Mouse (Mus musculus): ENCODE data around the gene Ddi1.

Gene Ddi1

DNA sequence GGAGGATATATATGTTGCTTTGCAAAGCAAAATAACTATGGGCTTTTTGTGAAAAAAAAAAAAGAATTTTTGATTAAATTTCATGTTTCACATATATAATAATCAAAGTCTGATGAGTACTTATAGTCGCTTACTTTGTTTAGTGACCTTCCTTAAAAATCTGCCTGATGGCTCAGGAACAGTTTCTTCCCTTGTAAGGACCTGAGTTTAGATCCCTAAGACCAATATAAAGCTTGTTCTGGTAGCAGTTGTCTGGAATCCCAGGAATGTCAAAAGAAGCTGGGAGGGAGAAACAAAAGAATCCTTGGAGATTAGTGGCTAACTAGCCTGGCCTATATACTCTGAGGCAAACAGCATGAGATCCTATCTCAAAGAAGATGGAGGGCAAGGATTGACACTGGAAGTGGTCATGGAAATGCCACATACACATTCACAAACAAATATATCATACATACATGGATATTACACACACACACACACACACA, at the start of gene Ddi1:
Gene Ddi1 (minus strand): TSS at position 51 of the 485 bp plus-strand sequence.
- TF ChIP-seq POU5F1 (IDR thresholded peaks at IDR 0.05; ENCODE audit: borderline replicate concordance, low read length) (no peak), NANOG (IDR thresholded peaks at IDR 0.05; ENCODE audit: borderline replicate concordance, low read length) (no peak), CTCF (conservative IDR thresholded peaks at IDR 0.05; ENCODE audit: low read length) (no peak)
- Histone ChIP-seq H3K4me3 (replicated peaks; ENCODE audit: low read length) (no peak within 1 kb of the TSS), H3K4me1 (replicated peaks; ENCODE audit: low read depth, low read length) (no peaks in the 10 kb centered on the region), H3K27me3 (ENCODE audit: insufficient read depth, low read length) (no peaks in the 10 kb centered on the region), H3K9me3 (ENCODE audit: low read length) (no peaks in the 10 kb centered on the region), H3K36me3 (ENCODE audit: insufficient read depth, low read length) (no peaks in the 10 kb centered on the region)

DNA sequence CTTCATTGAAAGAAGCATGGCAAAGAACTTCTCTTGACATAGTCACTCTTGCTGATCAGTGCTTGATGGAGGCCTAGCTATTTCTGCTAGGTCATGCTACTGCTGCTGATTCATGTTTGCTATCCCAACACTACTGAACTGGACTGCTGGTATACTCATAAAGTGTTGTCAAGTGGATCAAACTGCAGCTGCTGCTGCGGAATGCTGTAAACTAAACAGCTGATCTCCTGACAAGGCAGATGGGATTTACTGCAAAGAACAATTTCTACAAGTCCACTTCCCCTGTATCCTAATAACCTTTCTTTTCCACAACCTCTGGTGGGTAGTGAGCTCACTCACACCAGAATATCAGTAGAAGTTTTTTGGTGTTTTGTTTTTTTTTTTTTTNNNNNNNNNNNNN, 47.5 kb upstream of the Ddi1 start:
- Histone ChIP-seq H3K9me3 (ENCODE audit: low read length) (no peaks in the 10 kb centered on the region), H3K36me3 (ENCODE audit: insufficient read depth, low read length) (no peaks in the 10 kb centered on the region), H3K27me3 (ENCODE audit: insufficient read depth, low read length) (no peaks in the 10 kb centered on the region), H3K4me3 (replicated peaks; ENCODE audit: low read length) (no peak overlapping the region), H3K4me1 (replicated peaks; ENCODE audit: low read depth, low read length) (no peaks in the 10 kb centered on the region)
- TF ChIP-seq CTCF (conservative IDR thresholded peaks at IDR 0.05; ENCODE audit: low read length) (no peak), NANOG (IDR thresholded peaks at IDR 0.05; ENCODE audit: borderline replicate concordance, low read length) (no peak), POU5F1 (IDR thresholded peaks at IDR 0.05; ENCODE audit: borderline replicate concordance, low read length) (no peak)

DNA sequence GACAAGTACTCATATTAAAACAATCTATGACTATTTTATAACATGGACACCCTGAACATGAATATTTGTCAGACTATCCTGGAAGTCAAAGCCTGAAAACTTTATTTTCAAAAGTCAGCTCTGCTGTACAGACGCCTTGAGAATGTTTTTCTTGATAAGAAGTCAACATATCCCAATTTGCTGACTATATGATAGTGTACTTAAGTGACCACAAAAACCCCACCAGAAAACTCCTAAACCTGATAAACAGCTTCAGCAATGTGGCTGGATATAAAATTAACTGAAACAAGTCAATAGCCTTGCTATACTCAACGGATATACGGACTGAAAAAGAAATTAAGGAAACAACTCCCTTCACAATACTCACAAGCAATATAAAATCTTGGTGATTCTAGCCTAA, 36.2 kb upstream of the Ddi1 start:
- no peaks in the 10 kb centered on the region for H3K9me3 ChIP-seq (ENCODE audit: low read length)
- no peaks in the 10 kb centered on the region for H3K27me3 ChIP-seq (ENCODE audit: insufficient read depth, low read length)
- no peaks in the 10 kb centered on the region for H3K36me3 ChIP-seq (ENCODE audit: insufficient read depth, low read length)
- no peak overlapping the region for H3K4me3 ChIP-seq (replicated peaks; ENCODE audit: low read length)
- no peak for TF ChIP-seq CTCF (conservative IDR thresholded peaks at IDR 0.05; ENCODE audit: low read length)
- TF ChIP-seq POU5F1 (IDR thresholded peaks at IDR 0.05; ENCODE audit: borderline replicate concordance, low read length), result no peak
- TF ChIP-seq NANOG (IDR thresholded peaks at IDR 0.05; ENCODE audit: borderline replicate concordance, low read length), result no peak
- no peaks in the 10 kb centered on the region for H3K4me1 ChIP-seq (replicated peaks; ENCODE audit: low read depth, low read length)

DNA sequence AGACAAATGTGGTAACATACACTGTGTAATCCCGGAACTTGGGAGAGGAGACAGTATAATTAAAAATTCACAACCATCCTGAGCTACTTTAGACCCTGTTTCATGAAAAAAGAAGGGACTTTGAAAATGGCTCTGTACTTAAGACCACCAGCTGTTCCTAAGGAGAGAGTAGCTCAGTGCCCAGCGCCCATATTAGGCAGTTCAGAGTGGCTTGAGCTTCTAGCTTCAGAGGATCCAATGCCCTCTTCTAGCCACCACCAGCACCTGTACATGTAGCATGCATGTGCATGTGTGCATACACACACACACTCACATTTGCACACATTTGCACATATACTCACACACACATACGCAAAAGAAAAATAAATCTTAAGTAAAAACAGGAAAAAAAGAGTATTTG, 34.9 kb upstream of the Ddi1 start:
- Histone ChIP-seq H3K9me3 (ENCODE audit: low read length) (no peaks in the 10 kb centered on the region), H3K27me3 (ENCODE audit: insufficient read depth, low read length) (no peaks in the 10 kb centered on the region), H3K4me1 (replicated peaks; ENCODE audit: low read depth, low read length) (no peaks in the 10 kb centered on the region), H3K4me3 (replicated peaks; ENCODE audit: low read length) (no peak overlapping the region), H3K36me3 (ENCODE audit: insufficient read depth, low read length) (no peaks in the 10 kb centered on the region)
- TF ChIP-seq POU5F1 (IDR thresholded peaks at IDR 0.05; ENCODE audit: borderline replicate concordance, low read length), result no peak
- TF ChIP-seq NANOG (IDR thresholded peaks at IDR 0.05; ENCODE audit: borderline replicate concordance, low read length), result no peak
- TF ChIP-seq CTCF (conservative IDR thresholded peaks at IDR 0.05; ENCODE audit: low read length), result no peak

DNA sequence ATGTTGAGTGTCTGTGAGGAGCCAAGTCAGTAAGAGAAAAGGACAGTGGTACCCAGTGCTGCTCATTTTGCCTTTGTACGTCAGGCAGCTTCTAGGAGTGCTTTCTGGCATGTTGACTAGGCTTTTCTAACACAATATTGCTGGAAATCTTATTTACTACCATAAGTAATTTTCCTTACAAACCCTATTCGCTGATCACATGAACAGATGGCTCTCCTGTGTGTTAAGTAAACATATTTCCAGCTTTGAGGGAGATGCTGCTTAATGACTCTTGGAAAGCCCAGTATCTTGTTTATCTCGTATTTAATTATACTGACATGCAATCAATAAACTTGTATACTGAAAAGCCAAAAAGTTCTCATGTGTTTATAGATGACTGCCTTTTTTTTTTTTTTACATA, 32.4 kb upstream of the Ddi1 start:
- Histone ChIP-seq H3K4me1 (replicated peaks; ENCODE audit: low read depth, low read length) (no peaks in the 10 kb centered on the region), H3K36me3 (ENCODE audit: insufficient read depth, low read length) (no peaks in the 10 kb centered on the region), H3K27me3 (ENCODE audit: insufficient read depth, low read length) (no peaks in the 10 kb centered on the region), H3K4me3 (replicated peaks; ENCODE audit: low read length) (no peak overlapping the region), H3K9me3 (ENCODE audit: low read length) (no peaks in the 10 kb centered on the region)
- TF ChIP-seq CTCF (conservative IDR thresholded peaks at IDR 0.05; ENCODE audit: low read length) (no peak), POU5F1 (IDR thresholded peaks at IDR 0.05; ENCODE audit: borderline replicate concordance, low read length) (no peak), NANOG (IDR thresholded peaks at IDR 0.05; ENCODE audit: borderline replicate concordance, low read length) (no peak)

DNA sequence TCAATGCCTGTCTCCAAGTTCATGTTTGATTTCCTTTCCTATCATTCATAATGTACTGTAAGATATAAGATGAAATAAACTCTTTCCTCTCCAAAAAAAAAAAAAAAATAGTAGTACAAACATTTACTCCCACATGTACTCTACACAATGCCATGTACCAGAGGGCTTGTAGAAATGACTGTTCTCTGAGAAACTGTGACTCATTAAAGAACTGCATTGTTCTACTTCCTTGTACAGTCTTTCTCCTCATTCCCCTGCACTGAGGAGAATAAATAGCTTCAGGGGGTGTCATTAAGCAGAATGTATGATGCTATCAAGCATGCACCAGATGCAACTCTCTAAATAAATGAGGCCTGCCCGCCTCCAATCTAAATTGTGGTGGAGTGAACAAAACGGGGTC, 28.9 kb upstream of the Ddi1 start:
- H3K27me3 ChIP-seq (ENCODE audit: insufficient read depth, low read length), result no peaks in the 10 kb centered on the region
- H3K36me3 ChIP-seq (ENCODE audit: insufficient read depth, low read length), result no peaks in the 10 kb centered on the region
- no peaks in the 10 kb centered on the region for H3K4me1 ChIP-seq (replicated peaks; ENCODE audit: low read depth, low read length)
- H3K9me3 ChIP-seq (ENCODE audit: low read length), result no peaks in the 10 kb centered on the region
- no peak for TF ChIP-seq CTCF (conservative IDR thresholded peaks at IDR 0.05; ENCODE audit: low read length)
- no peak for TF ChIP-seq POU5F1 (IDR thresholded peaks at IDR 0.05; ENCODE audit: borderline replicate concordance, low read length)
- TF ChIP-seq NANOG (IDR thresholded peaks at IDR 0.05; ENCODE audit: borderline replicate concordance, low read length), result no peak
- no peak overlapping the region for H3K4me3 ChIP-seq (replicated peaks; ENCODE audit: low read length)

DNA sequence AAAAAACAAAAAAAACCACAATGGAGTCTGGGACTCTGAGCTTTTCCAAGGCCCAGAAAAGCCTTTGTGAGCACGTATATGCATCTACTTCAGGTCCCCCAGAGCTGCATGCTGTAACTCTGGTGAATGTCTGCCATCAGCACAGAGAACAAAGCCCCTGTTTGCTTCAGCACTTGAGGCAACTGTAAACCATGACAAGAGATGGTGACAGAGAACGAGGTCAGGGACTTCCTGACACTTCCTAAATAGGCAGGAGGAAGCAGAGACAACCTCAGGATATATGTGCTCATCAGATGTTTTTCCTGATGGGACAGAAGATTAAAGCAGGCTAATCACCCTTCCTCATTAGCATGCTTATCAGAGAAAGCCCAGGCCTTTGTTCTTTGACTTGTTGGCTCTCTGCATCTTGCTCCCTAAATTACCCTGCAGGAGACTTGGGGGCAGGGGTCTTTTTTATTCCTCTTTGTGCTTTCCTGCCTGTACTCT, 19.6 kb upstream of the Ddi1 start:
- H3K4me3 ChIP-seq (replicated peaks; ENCODE audit: low read length), result no peak overlapping the region
- H3K9me3 ChIP-seq (ENCODE audit: low read length), result no peaks in the 10 kb centered on the region
- TF ChIP-seq NANOG (IDR thresholded peaks at IDR 0.05; ENCODE audit: borderline replicate concordance, low read length) (no peak), CTCF (conservative IDR thresholded peaks at IDR 0.05; ENCODE audit: low read length) (no peak), POU5F1 (IDR thresholded peaks at IDR 0.05; ENCODE audit: borderline replicate concordance, low read length) (no peak)
- no peaks in the 10 kb centered on the region for H3K27me3 ChIP-seq (ENCODE audit: insufficient read depth, low read length)
- H3K36me3 ChIP-seq (ENCODE audit: insufficient read depth, low read length), result no peaks in the 10 kb centered on the region
- H3K4me1 ChIP-seq (replicated peaks; ENCODE audit: low read depth, low read length), result peaks cover 21% of the 10 kb centered on the region

DNA sequence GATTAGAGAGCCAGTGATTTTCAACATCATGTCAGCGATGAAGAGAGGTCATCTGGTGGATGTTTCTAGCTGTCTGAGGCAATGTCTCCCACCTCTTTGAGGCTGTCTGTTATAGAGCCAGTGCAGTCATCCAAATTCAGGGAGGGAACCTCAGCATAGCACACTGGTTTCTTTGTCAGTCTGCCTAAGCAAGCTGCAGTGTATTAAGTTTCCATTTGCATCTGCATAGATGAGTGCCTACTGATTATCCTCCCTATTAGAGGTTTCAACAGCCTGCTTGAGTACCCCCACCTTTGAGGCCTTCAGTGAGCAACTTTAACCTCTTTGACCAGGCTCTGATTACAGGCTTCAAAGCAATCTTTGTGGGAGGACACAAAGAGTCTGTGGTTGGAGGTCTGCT, 17.1 kb upstream of the Ddi1 start:
- Histone ChIP-seq H3K36me3 (ENCODE audit: insufficient read depth, low read length) (no peaks in the 10 kb centered on the region), H3K4me3 (replicated peaks; ENCODE audit: low read length) (no peak overlapping the region), H3K9me3 (ENCODE audit: low read length) (no peaks in the 10 kb centered on the region), H3K27me3 (ENCODE audit: insufficient read depth, low read length) (no peaks in the 10 kb centered on the region), H3K4me1 (replicated peaks; ENCODE audit: low read depth, low read length) (peaks cover 21% of the 10 kb centered on the region)
- TF ChIP-seq NANOG (IDR thresholded peaks at IDR 0.05; ENCODE audit: borderline replicate concordance, low read length) (peak; percentile 36; the same call in 1 of the 2 replicates), POU5F1 (IDR thresholded peaks at IDR 0.05; ENCODE audit: borderline replicate concordance, low read length) (no peak), CTCF (conservative IDR thresholded peaks at IDR 0.05; ENCODE audit: low read length) (no peak)

DNA sequence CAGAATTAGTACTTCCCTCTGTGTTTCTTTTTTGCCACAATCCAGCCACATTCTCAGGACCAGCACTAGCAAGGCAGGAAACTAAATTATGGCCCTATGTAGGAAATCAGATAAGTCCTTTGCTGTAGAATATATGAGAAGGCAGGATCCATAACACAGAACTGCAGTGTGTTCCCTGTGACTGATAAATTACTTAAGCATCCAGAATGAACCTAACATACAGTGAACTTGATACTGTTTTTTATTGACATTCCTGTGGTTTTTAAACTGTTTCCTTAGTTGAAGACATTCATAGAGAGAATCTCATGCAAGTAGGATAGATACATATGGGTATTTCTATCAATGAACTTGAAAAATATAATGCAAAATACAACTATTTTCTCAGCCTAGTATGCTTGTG, 7.9 kb upstream of the Ddi1 start:
- Histone ChIP-seq H3K9me3 (ENCODE audit: low read length) (no peaks in the 10 kb centered on the region), H3K27me3 (ENCODE audit: insufficient read depth, low read length) (no peaks in the 10 kb centered on the region), H3K36me3 (ENCODE audit: insufficient read depth, low read length) (no peaks in the 10 kb centered on the region), H3K4me3 (replicated peaks; ENCODE audit: low read length) (no peak overlapping the region), H3K4me1 (replicated peaks; ENCODE audit: low read depth, low read length) (no peaks in the 10 kb centered on the region)
- TF ChIP-seq CTCF (conservative IDR thresholded peaks at IDR 0.05; ENCODE audit: low read length) (no peak), NANOG (IDR thresholded peaks at IDR 0.05; ENCODE audit: borderline replicate concordance, low read length) (no peak), POU5F1 (IDR thresholded peaks at IDR 0.05; ENCODE audit: borderline replicate concordance, low read length) (no peak)

Data from E14TG2a.4 (cell line).